Mouse (Mus musculus): ENCODE results near the gene Mdk.

The Mdk gene

DNA sequence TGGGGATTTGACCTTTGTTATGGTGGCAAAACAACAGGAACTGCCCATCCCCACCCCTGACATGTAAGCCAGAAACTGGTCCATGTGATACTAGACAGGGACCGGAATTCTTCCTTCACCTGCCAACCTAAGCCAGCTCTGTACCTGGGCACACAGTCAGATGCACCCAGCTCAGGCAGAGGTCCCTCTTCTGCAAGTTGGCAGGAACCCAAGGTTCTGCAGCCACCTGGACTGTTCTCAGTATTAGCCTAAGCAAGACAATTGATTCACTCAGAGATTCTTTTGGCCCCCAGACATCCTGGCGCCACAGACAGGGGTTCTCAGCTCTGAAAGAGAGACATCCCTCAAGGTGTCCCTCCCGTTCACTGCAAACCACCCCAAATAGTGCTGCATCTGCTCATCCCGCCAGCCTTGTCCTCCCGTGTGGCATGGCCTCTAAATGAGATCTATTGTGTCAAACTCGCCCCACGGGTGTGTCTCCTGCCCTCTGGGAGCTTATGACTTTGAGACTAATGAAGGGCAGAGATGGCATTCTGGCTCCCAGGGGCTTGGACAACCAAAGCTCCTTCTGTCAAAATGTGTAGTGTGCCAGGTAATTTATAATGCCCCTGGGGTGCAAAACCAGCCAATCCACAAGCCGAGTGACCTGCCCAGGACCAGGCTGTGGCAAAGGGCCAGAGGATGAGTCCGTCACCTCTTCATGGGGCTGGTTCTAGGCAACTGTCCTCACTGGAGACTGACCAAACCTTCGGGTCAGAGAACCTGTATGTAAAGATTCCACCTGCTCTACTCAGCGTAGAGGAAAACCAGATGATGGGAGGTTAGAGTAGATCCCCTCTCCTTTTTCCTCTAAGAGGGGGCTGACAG lies 27.7 kb upstream of the Mdk start:
- in situ Hi-C loops (cut with MboI, MseI) = loop anchor here (25.0 kb wide), 2 partner anchors 1422 to 1478 kb away; no protein-coding TSS in a partner anchor

DNA sequence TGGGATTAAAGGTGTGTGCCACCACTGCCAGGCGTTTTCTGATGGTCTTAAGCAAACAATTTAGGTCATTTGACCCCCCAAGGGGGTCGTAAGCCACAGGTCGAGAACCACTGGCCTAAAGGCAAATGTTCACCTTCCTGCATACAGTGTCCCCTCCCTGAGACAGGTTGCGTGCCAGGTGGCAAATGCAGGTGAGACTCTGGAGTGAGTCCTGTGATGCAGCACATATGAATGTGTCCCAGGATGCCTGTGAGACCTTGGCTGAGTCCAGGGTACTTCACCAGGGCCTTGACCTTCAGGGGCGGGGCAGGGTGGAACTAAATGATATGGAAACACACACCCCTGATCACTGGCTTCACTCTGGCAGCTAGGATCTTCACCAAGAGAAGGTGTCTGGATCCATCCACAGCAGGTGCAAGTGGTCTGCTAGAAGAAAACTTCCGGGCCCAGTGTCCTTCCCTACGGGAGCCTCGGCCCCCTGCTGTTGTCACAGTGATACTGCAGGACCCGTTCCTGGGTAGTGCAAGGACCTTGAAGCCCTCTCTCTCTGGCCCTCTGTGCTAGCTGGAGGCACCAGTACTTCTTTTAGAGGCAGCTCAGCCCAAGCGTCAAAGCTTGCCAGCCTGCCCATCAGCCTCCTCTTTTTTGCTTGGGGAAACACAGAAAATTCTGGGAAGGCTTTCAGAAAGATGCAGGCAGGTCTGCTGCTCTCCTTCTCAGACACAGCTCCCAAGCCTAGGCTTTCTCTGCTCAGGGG lies 26.8 kb upstream of the Mdk start:
- in situ Hi-C loops (cut with MboI, MseI) = loop anchor here (25.0 kb wide), 2 partner anchors 1422 to 1478 kb away; no protein-coding TSS in a partner anchor

DNA sequence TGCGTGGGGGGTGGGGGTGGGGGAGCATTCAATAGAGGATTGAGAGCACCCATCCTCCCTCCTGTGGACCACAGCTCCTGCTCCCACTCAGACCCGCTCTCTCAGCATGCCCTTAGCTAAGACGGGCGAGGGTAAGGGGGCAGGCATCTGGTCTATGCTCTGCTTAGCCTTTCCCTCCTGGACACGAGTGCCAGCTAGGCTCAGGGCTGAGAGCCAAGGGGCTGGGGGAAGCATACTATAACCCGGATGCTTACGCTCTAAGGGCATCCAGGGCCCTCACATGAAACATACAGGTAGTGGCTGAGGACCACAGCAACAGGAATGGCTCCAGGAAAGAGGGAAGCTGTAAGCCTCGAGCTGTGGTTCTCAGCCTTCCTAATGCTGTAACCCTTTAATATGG lies 26.0 kb upstream of the Mdk start:
- in situ Hi-C loops (cut with MboI, MseI) = loop anchor here (25.0 kb wide), 2 partner anchors 1421 to 1479 kb away; no protein-coding TSS in a partner anchor

DNA sequence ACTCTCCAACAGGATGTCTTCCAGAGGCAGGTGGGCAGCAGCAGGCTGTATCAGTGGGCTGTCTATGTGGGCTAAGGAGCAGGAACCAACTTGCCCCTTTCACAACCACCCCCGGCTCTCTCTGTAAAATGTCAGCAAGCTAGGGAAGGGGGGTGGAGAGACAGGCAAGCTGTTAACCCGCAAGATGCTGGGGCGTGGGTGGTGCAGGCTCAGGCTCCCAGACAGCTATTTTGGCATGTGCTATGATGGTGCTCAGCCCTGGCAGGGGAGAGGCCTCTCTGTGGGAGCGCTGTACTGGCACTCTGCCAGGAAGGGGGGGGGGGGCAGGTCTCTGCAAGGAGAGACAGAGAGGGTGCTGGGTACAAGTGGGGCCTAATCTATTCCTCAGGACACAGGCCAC lies 25.0 kb upstream of the Mdk start:
- in situ Hi-C loops (cut with MboI, MseI) = loop anchor here (25.0 kb wide), 2 partner anchors 1420 to 1480 kb away; no protein-coding TSS in a partner anchor

DNA sequence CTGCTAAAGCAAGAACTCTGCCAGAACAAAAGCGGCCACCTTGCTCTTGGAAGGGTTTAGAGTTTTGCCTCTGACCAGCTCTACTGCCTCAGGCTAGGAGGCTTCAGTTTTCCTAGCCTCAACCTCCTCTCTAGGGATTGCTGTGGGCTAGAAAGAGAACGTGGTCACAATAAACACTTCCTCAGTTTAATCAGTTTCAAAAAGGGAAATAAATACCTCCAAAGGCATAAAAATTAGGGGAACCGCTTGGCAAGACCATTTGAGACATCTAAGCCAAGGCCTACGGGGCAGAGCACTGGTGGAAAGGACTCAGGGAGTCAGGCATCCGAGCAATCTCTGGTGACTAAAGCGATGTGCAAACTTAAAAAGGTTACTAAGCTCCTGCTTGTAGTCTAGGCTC lies 23.8 kb upstream of the Mdk start:
- in situ Hi-C loops (cut with MboI, MseI) = loop anchor here (25.0 kb wide), 2 partner anchors 1419 to 1481 kb away; no protein-coding TSS in a partner anchor

GRCm38 (mm10) chr2:91955121-91955591 lies 23.1 kb upstream of the Mdk start:
- in situ Hi-C loops (cut with MboI, MseI) = loop anchor here (25.0 kb wide), 2 partner anchors 1418 to 1482 kb away; no protein-coding TSS in a partner anchor

- in situ Hi-C loops (cut with MboI, MseI) = loop anchor here (25.0 kb wide), 2 partner anchors 1417 to 1483 kb away; no protein-coding TSS in a partner anchor
Observed at GRCm38 (mm10) chr2:91953825-91954224, 21.7 kb upstream of the Mdk start.

- in situ Hi-C loops (cut with MboI, MseI) = loop anchor here (25.0 kb wide), 2 partner anchors 1413 to 1487 kb away; no protein-coding TSS in a partner anchor
Observed at GRCm38 (mm10) chr2:91950275-91951085, 18.4 kb upstream of the Mdk start.

- in situ Hi-C loops (cut with MboI, MseI) = loop anchor here (25.0 kb wide), 2 partner anchors 1412 to 1488 kb away; no protein-coding TSS in a partner anchor
Observed at GRCm38 (mm10) chr2:91949411-91950274, 17.5 kb upstream of the Mdk start.

- in situ Hi-C loops (cut with MboI, MseI) = no loop called here
Observed at GRCm38 (mm10) chr2:91948792-91949241, 16.7 kb upstream of the Mdk start.

- in situ Hi-C loops (cut with MboI, MseI) = no loop called here
Observed at GRCm38 (mm10) chr2:91948151-91948509, 16.0 kb upstream of the Mdk start.

DNA sequence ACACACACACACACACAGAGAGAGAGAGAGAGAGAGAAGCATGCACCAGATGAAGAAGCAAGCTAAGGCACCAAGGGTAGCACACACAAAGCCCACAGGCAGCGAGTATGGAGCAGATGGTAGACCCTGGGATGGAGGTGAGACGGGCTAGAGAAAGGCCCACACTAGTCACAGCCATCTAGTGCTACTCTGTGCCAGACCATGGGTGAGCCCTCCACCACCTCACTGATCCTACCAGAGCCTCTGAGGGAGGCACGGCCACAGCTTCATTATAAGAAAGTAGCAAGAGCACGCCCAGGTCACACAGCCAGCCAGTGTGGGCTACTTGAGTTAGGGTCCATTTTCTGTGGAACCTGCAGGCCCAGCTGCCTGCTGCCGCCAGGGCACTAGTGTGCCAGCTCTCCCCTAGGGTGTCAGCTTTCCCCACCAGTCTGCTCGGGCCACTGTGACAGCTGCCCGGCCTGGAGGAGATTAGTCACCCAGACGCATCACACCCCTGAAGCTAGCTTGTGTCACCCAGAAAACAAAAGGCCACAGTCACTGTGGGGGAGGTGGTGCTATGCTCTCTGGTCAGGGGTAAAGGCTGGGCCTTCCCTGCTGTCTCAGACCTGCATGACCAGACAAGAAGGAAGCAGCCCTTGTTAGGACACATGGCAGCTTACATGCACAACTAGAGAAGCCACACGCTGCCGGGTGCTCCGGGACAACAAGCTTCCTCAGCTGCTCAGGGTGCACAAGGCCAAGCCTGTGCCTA lies 15.5 kb upstream of the Mdk start:
- in situ Hi-C loops (cut with MboI, MseI) = no loop called here

DNA sequence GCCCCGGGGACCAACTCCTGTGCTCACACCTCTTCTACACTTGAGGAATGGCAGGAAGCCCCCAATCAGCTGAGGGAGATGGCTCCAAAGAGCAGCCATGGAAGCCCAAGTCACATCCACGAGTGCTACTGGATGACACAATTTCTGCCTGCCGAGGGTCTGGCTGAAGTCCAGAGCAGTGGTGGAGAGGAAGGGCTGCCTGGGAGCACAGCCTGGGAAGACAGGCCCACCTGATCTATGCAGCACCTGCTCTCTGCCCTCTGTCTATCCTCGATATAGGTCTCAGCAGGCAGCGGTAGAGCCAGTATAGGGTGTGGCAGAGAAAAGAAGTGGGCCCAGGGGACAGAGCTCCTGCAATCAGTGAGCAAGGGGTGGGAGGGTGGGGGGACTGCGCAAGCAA lies 14.7 kb upstream of the Mdk start:
- in situ Hi-C loops (cut with MboI, MseI) = no loop called here

- in situ Hi-C loops (cut with MboI, MseI) = no loop called here
Observed at GRCm38 (mm10) chr2:91945483-91945882, 13.4 kb upstream of the Mdk start, which contains the start of gene Gm9821. Gm9821 (plus strand) TSS chr2:91945703.

DNA sequence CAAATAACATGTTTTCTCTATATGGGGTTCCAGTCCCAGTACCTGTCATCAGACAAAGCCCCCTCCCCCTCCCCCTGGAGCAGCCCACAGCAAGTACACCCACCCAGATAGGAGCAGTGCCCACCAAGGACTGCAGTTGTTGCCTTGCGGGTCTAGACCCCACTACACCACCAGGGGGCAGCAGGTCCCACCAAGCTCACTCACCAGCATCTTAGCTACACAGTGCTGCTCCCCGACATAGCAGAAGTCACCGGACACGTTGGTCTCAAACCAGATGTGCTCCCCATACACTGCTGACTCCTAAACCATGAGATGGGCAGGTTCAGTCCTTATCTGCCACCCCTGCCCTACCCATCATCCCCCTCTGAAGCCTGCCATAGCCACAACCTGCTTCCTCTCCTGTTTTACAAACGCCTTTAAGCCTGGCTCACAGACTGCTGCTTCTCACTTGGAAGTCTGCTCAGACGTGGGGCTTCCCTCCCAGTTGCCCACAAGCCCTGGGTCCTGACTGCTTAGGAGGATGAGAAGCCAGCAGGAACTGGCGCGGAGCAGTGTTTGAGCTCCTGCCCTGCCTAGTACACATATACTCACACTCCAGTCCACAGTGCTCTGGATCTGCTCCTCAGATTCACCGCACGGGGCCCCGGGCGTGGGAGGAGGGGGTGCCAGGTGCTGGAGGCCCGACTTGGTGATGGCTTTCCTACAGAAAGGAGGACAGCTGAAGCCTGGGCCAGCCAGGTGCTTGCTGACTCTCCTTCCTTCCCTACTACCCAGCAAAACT lies 12.3 kb upstream of the Mdk start:
- in situ Hi-C loops (cut with MboI, MseI) = no loop called here

GRCm38 (mm10) chr2:91942356-91942755 lies 10.3 kb upstream of the Mdk start:
- in situ Hi-C loops (cut with MboI, MseI) = no loop called here

DNA sequence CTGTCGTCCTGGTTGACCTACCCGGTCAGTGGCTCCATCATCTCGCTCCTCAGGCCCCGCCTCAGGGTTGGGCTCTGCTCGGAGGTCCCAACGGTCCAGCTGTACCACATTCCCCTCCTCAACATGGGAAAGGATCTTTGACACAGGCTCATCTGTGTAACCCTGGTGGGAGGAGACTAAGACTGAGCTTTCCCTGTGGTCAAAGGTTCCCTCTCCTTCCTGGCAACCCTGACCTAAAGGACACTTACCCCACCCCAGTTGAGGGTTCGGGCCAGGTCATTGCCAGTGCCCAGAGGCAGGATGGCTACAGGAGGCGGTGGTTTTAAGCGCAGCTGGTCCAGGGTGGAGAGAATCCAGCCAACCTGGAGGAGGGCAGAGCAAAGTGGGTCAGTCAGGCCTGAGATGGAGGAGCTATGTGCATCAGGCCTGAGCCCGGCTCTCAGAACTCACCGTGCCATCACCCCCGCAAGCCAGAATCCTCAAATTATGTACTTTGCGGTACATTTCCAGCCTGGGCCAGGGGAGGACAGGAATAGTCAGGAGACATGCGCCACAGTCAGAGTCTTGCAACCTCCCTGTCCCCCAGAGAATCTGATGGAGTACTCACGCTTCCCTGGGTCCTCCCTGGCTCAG lies 7.3 kb upstream of the Mdk start:
- in situ Hi-C loops (cut with MboI, MseI) = no loop called here

- in situ Hi-C loops (cut with MboI, MseI) = no loop called here
Observed at GRCm38 (mm10) chr2:91936154-91936553, 4.1 kb upstream of the Mdk start.

Data from T-helper 17 cell (primary cell).